Mouse (Mus musculus) telencephalon, adult 2 months (tissue): Measurements from ENCODE around the gene Gas7.

Experiments
- DNase-seq: peaks from one replicate; pipeline ENCODE4 v3.0.0-alpha.2; 2011; ENCODE audit warnings: low read depth, low spot score

Gene Gas7

DNA sequence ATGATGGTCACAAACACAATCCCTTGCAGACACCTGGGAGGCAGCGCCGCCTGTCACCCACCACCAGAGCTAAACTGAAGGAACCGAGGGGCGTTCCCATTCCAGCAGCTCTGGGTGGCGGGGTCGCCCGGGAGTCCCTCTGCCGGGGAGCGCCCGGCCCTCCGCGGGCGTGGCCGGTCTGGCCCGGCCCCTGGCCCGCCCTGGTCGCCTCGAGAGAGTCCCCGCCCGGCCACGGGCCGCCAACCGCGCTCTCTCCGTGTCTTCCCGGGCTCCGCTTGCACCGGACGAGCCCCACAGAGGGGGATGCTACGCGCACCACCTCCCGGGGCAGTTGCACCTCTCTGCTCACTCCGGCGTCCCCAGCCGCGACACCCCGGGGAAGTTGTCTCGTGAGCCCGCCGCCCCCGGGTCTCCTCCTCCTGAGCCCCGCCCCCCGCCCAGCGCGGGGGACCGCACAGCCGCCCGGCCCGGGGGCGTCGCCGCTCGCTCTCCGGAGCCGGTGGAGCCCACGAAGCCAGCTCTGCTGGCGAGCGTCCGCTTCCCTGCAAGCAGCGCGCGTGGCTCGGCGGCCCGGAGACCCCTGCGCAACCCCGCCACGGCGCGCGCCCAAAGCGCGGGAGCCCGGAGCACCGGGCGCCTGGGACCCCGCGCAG lies at the start of gene Gas7:
Gene Gas7 (plus strand): TSS at position 564 of the 653 bp plus-strand sequence.
- DNase-seq = no peak

DNA sequence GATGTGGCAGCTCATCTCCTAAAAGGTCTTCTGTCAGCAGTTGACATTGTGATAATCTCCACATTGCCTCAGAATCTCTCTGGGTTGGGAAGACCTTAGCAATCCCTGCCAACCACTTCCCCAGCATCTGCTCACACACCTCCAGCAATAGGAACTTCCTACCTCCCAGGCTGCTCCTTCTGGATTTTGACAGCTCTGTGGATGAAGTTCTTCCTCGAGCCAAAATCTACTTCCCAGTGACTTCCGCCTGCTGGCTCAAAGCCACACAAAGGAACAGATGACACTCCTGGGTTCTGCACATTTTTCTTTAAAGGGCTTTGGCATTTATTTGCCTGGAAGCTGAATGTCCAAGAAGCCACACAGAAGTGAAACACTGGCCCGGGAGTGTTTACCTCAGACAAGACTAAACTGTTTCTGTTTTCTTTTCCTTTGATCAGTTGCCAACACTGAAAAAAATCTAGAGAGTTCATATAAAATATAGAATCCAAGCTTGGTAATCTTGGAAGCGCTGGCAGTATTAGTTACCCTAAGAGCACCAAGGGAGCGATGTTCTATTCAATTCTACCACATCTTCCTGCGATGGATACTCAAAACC lies 40.8 kb upstream of the Gas7 start:
- peak; percentile 60 for DNase-seq

DNA sequence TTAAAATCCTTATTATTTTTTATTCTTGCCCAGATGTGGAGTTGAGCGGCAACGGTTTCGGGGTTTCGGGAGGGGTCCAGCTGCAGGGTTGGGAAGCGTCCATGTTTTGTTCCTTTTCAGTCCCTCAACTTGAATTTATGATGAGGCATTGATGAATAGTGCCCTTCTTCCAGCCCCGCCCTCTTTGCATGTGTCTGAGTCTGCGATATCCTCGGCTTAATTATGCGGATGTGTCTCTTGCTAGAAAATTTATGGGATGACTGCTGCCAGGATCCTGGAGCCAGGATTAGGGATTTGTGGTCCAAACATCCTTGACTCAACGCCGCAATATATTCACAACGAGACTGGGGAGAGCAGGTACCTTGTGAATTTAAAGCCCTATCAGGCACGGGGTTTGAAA lies 31.7 kb upstream of the Gas7 start:
- no peak for DNase-seq

DNA sequence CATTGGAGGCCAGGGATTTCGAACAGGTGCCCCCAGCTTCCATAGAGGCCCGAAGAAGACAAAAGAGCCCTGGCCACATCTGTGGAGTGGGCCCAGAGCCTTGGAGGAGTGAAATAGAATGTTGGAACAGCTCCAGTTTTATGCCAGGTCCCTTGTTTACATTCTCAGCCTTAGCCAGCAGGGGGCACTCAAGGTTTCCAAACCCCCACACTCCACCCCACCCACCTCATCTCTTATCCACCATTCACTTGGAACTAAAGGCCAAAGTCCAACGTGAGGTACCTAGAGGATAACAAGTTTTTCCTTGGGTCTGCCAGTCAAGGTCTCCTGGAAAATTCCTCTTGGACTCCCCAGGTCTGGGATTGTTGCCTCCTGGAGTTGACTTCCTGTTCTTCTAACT lies 27.0 kb upstream of the Gas7 start:
- no peak for DNase-seq

DNA sequence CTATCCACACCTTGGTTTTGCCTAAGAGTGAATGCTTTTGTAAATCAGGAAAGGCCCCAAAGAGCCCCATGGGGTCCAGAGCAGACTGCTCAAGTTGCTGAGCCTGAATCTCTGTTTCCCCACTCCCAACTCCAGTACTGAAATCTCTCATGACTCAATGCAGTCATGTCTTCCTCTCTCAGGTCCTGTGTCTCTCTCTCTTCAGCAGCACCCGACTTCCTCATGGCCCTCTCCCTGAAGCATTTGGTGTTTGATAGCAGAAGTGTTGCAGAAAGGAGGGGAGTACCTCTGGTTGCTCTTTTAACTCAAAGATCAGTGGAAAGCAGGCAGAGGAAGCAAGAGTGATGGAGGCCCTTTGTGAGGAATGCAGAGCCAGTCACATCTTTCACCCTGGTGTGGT lies 25.4 kb upstream of the Gas7 start:
- DNase-seq = no peak

DNA sequence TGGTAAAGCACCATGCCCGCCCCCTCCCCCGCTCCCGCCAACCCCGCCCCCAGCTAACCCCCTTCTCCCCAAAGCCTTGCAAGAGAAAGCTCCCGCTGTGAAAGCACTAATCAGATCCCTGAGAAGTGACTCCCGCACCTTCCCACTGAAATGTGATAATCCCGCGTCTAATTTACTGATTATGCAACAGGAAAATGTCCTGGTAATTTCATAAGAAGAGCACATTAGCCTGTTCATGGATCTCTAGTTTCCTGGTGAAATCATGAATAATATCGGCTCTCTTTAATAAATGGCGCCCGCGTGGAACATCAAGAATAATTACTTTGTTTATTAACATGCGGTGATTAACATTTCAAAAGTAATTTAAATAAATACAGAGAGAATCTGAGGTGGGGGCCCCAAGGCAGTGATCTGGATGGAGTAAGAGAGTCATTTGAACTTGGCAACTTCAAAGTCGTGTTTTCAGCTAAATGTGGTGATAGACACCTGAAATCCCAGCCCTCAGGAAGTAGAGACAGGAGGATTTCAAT lies 24.1 kb upstream of the Gas7 start:
- no peak for DNase-seq

DNA sequence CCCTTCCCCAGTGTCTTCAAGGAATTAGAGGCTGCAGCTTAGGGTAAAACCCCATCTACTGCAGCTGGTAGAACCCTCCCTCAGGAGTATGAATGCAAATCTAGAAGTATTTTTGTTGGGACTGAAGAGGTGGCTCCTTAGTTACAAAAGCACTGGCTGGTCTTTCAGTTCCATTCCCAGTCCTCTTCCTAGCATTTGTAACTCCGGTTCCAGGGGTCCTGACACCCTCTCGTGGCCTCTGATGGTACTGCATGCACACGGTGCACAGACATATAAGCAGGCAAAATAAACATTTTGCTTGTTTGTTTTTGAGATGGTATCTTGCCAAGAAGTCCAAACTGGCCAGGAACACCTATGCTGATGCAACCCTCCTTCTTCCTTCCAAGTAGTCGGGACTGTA lies 23.4 kb upstream of the Gas7 start:
- DNase-seq = no peak

DNA sequence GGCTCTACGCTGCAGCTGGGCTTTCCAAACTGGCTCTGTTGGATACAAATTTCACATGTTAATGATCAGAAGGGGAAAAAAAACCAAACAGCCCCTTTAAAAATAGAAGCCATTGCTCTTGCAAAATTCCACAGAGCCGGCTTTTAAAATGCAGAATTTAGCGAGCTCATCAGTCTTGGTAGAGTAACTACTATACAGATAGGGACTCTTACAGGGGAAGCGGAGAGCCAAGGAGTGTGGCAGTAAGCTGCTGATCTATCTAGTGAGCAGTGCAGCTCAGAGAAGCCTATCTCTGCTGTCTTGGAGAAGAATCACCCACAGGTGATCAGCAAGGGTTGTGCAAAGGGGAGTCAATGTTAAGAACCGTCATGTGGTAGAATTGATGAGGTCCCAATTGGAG lies 21.5 kb upstream of the Gas7 start:
- no peak for DNase-seq

DNA sequence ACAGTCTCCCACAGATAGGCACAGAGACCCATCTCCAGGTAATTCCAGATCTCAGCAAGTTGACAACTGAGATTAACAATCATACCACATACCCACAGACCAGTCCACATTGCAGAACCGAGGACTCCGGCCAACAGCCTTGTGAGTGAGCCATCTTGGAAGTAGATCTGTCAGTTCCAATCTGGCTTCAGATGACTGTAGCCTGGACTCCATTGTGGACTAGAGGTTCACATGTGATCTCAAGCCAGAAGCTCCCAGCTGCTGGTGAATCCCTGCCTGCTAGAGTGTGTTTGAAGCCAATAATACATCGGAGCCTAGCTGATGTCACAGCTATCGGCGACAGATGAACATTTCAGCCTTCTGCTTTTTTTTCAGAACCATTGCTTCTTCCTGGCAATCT lies 16.5 kb upstream of the Gas7 start:
- no peak for DNase-seq

DNA sequence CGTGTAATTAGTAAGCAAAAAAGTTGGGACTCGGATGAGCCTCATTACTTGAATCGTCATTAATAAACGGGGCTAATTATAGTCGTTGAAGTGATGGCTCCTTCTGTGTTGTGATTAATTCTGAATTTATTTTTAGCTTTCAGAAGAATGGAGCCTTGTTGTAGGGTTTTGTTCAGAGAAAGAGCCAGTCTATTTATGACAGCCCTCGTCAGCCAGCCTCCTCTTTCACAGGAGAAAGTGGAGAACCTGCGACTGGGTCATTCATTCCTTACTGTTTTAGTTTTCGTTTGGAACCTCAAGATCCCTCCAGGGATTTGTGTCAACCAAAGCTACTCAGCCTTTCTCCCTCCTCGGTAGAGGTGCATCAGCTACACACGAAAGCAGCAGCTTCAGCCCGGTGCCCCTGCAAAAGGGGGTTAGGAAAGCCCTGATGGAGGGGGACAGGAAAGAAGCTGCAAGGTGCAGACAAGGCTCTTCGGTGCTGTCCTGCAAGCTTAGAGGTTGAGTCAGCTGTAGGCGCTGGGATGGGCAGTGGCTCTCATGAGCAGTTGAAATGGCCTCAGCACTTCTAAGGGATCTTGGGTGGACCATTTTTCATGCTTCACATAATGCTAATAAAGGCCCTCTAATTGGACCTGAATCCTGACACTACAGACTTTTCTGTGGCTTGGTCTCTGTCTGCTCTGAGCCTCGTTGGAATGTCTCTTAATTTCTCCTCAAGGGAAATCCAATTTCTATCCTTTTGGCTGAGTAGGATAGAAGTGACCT lies 10.0 kb upstream of the Gas7 start:
- no peak for DNase-seq

DNA sequence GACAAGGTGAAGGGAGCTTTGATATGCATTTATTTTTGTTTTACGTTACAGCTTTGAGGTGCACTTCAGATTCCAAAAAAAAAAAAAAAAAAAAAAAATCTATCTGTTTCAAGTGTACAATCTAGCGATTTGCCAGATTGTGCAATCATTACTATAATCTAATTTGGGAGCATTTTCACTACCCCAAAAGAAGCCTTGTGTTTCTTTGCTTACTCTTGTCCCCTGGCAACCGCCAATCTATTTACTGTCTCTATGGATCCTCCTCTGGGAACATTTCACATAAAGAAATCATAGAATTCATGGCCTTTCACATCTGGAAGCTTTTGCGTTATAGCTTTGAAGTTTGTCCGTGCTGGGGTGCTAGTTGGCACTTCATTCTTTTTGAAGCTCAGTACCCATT lies 3.7 kb upstream of the Gas7 start:
- no peak for DNase-seq

DNA sequence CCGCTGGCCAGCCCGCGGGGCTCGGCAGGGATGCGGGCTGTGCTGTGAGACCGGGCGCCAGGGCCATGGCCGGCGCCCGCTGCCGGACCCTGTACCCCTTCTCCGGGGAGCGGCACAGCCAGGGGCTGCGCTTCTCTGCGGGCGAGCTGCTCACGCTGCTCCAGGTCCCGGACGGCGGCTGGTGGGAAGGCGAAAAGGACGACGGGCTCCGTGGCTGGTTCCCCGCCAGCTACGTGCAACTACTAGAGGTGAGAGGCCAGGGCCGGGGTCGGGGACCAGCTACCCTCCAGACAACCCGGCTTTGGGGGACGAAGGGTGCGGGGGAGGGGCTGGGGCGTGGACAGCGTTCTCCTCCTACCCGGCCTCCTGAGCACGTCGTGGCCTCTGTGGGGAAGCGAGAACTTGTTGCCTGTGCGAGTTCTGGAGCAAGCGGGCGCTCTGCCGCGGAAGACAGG lies 317 bp downstream of the Gas7 start:
- no peak for DNase-seq

DNA sequence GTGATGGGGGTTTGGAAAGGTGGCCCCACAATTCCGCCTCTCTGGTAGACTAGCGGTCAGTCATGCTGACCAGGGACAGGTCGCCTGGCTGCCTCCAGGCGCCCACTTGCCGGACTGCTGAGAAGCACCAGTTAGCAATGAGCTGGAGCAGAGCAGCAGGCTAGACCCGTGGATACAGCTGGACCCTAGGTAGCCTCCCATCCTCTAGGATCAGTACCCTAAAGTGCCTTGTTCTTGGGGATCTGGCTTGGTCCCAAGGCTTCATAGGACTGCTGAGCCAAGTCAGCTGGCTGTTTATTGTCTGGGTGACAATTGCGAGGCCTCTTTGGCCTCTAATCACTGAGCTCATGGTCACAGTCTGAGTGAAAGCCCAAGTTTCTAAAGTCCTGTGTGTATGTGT lies 792 bp downstream of the Gas7 start:
- DNase-seq = no peak

DNA sequence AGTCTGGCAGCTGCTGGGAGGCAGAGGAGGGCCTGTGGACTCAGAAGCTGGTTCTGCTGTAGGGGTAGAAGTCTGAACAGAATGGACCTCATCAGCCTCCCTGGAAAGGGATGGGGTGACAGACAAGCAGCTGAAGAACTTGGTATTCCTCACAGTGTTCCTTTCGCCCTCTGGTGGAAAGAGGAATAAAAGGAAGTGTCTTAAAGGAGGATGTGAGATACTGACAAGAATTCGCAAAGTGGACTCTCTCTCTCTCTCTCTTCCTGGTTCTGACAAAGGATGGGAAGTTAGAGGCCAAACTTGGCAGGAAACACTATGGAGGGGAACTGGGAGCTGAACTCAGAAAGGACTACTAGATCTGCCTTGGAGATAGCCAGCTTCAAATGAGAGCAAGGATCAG lies 2.9 kb downstream of the Gas7 start:
- no peak for DNase-seq

DNA sequence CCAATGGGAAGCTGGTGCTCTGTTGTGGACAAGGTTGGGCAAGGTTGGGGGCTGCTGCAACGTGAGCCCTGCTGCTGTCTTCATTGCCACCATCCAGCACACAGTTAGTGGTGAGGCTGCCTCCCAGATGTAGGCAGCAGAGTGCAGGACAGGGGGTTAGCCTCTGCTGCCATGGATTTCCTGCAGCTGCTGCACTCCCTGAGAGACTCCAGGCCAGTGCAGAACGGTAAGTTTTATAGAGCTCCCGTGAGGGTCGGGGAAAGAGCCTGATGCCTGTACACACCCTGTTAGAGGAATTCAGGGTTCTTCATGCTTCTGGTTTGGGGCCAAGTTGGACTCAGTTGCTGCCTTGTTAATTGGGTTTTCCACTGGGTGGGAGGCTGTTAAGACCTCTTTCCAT lies 11.9 kb downstream of the Gas7 start:
- DNase-seq = no peak

DNA sequence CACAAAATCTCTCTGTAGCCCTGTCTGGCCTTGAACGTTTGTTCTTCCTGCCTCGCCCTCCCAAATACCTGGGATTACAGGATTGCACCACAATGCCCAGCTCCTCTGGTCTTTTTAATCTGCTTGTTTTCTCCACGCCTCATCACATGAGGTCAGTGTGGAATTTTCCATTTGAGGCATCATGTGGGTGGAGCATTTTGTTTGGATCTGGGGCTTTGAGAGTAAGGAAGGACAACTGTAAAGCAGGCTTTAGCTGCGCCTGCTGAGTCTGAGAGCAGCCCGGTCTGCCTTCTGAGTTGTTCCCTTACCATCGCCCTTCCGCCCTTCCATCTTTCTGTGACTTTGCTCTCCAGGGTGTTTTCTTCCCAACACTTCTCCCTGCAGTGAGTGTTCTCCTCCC lies 13.6 kb downstream of the Gas7 start:
- no peak for DNase-seq

DNA sequence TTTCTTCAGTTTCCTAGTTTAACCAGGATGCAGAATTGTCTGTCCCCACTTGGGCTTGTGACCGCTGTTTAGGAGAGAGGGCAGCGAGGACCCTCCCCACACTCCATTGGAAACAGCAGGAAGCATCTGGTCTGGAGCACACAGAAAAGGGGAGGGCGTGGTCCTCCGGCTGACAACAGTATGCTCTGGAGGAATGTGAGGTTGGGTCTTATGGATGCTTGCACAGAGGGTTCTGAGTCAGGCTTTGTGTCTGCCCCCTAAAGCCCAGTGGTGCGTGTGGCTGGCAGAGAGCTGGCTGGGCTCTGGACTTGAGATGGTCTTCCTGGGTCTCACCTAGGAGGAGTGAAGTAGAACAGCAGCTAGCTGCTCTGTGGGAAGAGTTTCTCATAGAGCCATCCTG lies 19.4 kb downstream of the Gas7 start:
- no peak for DNase-seq

DNA sequence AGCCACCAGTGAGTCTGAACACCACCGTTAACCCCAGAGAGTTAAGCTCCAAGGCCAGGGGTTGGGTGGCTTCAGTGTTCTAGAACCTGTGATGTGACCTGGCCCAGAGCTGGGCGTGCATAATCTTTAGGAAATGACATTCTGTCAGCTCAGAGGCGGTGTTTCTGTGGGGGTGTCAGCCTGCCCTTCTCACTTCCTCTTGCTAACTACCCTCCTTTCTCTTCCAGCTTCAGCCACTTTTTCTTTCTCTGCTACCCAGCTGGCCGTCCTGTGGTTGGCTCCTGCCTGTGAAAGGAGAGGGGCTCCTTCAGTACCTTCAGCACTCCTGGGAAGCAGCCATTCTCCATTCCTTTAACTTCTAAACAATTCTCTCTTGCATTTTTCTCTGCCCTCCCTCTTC lies 24.3 kb downstream of the Gas7 start:
- no peak for DNase-seq

DNA sequence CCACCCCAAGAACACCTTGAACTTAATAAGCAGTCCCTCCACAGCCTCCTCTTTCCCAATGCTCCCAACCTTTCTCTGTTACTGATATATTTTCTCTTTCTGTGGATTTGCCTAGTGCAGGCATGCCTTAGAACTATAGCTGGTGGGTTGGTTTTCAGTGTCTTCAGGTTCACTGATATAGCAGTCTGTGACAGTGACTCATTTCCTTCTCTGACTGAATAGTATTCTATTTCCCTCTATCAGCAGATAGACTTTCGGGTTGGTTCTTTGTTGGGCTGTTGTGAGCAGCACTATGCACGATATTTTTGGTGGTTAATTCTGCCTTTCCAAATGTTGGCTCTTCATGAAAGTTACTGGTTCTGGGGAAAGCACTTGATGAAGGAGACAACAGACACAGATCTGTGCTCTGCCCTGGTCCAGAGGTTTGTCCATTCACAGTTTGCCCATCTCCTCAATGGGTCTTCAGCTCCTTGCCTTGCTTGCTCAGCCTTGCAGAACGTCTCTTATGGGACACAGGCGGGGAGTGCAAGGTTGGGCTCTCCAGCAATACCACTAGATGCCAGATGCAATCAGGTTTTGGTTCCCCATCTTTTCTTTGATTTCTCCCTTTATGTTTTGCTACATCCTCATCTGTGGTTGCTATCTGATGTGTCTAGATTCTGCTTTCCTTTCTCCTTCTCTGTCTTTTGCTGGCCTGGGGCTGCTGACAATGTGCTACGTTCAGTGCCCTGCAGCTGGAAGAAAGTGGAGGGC lies 25.1 kb downstream of the Gas7 start:
- no peak for DNase-seq

DNA sequence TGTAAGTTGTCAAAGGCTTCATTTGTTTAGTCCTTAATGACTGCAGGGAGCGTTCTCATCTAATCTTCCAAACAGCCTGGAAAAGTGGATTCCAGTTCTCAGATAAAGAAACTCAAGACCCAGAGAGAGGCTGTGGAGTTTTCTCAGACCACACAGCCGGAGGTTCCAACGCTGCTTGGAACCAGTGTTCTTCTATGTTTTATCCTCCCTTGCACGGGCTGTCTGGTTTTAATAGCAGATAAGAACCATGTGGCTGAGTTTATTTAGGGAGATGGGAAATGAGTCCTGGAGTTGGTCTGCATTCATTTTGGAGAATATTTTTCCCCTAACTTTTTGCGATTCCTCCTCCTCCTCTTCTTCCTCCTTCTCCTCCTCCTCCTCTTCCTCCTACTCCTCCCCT lies 26.5 kb downstream of the Gas7 start:
- no peak for DNase-seq

DNA sequence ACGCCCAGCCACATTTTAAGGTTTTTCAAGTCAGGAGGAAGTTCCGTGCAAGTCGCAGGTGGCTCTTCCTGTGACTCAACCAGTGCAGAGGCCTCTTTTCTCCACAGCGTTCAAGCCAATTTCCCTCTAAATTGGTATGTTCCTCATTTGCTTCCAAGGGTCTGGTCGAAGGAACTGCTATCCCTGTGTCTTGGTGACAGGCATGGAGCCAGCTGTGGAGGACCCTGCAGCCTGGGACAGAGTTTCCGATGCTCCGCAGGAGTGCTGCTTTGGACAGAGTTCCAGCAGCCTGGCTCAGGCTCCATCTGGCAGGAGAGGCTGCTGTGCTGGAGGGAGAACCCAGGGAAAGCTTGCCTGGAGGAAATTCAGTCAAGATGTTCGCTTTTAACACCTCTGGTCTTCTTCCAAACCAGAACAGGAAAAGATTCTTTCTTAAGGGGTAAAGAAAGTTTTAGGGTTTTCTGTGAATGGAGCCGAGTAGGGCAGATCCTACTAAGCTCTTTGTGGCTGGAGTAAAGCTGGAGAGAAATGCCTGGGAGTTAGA lies 27.1 kb downstream of the Gas7 start:
- DNase-seq = no peak

DNA sequence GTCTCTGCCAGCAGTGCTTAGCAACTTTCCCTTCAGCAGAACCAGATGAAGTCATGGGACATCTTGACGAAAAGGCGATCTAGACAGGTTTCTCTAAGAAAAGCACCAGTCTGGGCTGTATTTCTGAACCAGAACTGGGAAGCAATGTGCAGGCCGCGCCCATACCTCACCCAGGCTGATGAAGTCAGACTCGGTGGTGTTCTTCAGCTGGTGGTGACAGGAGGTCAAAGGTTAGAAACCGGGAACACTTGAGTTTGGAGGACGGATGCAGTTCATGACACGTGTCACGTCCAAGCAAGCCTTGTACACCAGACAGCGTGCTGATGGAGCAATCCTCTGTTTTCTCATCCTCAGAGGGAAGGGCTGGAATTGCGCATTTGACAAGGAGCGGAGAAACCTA lies 32.9 kb downstream of the Gas7 start:
- no peak for DNase-seq
